Mouse (Mus musculus): ENCODE data around the gene Birc6. TPM values are rescaled to one million over a fixed set of nuclear protein-coding genes. Genes with fewer than 3 reads are reported as not detected.
"Not testable (repeated sequence)": the region's sequence is repeated elsewhere in the genome, so short reads cannot be mapped to it uniquely, and the experiment has no call there.

Gene Birc6
- total RNA-seq, 4 experiments from 2014 or later: 113 to 132 (median 117) TPM

DNA sequence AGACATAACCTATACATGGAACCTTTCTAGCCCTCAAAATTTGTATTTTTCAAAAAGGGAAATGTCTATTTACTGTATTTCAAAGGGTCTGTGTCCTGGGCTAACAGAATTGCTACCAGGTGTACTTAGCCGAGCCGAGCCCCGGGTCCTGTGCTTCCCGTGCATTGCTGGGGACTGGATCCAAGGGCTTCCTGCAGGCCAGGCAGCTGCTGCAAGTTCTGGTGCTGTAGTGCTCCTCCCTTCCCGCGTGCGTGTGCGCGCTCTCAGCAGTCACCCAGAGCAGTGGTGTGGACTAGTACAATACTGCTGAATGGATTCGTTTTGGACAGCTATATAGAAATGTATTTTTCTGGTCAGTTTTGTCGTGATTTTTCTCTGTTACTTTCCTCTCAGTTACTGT is 31.8 kb downstream of the Birc6 start:
- DNase-seq (ENCODE audit: low spot score in 2 of 2): no peak

DNA sequence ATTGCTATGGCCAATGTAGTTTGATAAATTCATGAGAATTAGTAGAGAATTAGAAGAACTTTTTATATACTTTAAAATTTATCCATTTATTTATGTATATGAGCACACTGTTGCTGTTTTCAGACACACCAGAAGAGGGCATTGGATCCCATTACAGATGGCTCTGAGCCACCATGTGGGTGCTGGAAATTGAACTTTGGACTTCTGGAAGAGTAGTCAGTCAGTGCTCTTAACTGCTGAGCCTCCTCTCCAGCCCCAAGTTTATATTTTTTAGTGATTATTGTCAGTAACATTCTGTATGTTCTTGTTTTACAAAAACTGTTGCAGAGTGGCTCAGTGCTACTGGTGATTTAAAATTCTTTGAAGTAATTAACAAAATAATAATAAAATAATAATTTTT is 36.1 kb downstream of the Birc6 start:
- DNase-seq (ENCODE audit: low spot score in 2 of 2): no peak

DNA sequence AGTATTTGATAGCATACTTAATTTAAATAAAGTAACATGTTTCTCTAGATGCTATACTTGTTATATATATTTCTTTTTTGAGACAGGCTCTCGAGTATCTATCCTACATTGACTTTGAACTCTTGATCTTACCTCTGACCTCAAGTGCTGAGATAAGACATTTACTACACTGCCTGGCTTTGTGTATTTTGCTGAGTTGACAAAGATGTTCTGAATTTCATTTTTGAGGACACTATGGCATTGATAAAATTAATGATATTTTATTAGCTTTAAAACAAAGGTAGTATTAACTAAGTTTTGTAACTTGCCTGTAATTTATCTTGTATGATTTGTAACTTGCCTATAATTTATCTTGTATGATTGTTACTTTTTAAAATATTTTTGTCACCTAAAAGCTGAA is 41.1 kb downstream of the Birc6 start:
- no peak for DNase-seq (ENCODE audit: low spot score in 2 of 2)

DNA sequence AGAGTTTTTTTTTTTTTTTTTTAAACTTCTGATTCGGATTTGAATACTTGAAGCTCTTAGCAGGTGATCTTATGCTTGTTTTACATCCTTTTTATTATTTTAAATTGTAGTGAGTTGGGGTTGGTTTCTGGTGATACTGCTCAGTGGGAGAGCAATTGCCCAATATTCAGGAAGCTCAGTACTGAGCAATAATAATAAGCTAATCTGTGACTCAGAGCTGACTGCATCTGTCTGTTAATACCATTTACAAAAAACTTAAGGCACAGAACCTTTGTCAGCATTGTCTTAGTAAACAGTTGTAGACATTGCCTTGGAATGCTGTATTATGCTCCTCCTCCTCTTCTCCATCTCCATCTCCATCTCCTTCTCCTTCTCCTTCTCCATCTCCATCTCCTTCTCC is 42.5 kb downstream of the Birc6 start:
- DNase-seq (ENCODE audit: low spot score in 2 of 2): no peak

DNA sequence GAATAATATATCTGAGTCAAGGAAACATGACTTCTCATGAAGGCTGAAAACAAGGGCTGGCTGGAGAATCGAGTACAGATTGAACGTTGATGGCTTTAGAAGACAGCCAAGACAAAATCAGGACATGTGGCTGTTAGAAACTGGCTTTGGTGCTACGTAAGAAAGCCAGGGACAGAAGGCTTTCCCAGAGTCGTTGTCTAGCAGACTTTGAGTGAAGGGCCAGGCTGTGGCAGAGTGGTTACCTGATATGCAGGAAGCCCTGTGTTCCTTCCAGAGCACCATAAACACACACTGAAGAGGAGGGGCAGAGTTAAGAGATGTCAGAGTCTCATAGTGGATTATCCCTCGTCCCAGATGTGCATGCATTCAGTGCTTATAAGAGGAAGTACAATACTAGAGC is 49.1 kb downstream of the Birc6 start:
- no peak for DNase-seq (ENCODE audit: low spot score in 2 of 2)

DNA sequence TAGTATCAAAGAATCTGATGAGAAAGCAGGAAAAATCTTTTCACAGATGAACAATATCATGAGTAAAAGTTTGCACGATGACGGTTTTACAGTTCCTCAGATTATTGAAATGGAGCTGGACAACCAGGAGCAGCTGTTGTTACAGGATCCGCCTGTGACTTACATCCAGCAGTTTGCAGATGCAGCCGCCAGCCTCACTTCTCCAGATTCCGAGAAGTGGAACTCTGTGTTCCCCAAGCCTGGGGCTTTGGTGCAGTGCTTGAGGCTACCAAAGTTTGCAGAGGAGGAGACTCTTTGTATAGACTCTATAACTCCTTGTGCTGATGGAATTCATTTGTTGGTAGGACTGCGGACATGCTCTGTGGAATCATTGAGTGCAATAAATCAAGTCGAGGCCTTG is 51.5 kb downstream of the Birc6 start:
- no peak for DNase-seq (ENCODE audit: low spot score in 2 of 2)

DNA sequence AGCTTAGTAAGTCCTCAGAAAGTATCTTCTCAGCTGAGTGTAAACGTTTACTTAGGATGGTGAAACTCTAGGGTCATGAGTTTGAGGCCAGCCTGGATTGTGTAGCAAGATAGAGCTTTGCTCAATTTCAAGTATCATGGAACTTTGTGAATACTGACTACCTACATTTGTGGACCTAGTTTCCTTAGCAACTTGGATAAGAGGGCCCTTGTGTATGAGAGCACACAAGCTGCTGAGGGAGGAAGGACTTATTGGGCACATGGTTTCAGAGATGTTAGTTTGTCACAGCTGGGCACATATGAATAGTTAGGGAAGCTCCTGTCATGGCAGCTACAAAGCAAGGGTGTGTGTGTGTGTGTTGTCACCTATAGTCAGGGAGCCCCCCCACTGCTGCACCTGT is 52.6 kb downstream of the Birc6 start:
- DNase-seq (ENCODE audit: low spot score in 2 of 2): no peak

DNA sequence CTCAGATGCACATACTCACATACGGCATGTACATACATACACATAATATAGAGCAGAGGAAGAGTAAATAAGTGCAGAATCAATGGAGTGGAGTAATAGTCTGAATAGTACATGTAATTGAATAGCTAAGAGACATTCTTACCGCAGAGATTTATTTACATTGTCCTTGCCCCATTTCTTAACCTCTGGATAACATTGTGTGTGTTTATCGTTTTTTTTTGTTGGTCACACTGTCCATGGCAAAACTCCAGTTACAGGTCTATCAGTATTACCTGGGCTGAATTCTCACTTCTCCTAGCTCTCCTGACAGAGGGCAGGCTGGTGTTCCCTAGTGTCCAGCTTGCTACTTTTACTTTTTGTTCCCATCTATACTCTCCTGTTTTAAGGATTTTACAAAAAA is 58.7 kb downstream of the Birc6 start:
- DNase-seq (ENCODE audit: low spot score in 2 of 2): no peak

DNA sequence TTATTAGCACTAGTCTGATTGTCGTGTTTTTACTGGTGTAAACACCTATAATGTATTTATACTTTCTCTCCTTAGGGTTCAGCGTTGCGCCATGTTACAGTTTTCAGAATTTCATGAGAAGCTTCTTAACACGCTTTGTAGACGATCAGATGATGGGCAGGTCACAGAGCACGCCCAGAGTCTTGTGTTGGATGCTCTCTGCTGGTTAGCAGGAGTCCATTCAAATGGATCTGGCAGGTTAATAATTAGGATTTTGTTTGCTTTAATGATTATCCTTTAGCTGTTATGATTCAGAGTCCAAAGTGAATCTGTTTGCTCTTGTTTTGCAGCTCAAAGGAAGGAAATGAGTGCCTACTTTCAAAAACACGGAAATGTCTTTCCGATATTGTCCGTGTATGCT is 70.8 kb downstream of the Birc6 start:
- DNase-seq (ENCODE audit: low spot score in 2 of 2): no peak

DNA sequence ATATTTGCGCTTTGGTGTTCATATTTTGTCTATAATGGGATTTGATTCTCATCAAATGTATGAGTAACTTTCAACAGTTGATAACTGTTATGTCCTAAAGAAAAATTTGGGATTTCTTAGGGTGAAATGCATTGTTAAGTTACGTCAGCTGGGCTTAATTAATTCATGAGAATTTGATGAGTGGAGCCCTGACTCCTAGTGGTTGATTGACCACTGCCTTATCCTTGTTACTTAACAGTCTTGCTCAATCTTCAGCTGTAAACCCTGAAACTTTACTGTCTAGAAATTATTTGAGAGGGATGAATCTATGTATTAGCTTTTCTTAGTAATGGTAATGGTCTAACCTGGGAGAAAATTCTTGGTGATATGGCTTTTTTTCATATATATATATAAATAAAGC is 71.3 kb downstream of the Birc6 start:
- no peak for DNase-seq (ENCODE audit: low spot score in 2 of 2)

DNA sequence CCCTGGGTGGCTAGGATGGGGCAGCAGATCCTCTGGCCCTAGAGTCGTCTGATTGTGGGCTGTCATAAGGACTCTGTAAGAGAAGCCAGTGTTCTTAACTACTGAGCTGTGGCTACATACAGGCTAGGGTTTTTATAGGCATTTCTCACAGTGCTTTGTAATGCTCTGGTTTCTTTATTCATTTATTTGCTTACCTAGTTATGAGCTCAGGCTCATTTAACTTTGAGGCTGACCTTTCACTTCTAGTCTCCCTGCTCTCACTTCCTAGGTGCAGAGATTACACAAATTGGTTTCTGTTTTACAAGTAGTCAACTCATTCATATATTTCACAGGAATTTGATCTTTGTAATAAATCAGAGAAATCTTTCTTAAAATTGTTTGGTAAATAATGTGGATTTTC is 73.1 kb downstream of the Birc6 start:
- DNase-seq (ENCODE audit: low spot score in 2 of 2): no peak

DNA sequence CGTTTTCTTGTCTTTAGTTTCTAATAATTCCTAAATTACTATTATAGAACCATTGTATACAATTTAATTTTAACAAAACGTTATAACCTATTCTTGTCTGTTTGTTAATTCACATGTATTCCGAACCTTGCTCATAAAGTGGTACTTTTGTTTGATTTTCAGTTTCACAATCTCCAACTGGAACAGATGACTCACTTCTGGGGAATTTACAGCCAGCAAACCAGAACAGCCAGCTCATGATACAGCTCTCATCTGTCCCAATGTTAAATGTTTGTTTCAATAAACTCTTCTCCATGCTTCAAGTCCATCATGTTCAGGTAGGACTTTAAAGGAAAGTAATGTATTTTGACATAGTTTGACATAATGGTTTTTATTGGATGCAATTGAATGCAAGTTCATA is 102.7 kb downstream of the Birc6 start:
- DNase-seq (ENCODE audit: low spot score in 2 of 2): no peak

DNA sequence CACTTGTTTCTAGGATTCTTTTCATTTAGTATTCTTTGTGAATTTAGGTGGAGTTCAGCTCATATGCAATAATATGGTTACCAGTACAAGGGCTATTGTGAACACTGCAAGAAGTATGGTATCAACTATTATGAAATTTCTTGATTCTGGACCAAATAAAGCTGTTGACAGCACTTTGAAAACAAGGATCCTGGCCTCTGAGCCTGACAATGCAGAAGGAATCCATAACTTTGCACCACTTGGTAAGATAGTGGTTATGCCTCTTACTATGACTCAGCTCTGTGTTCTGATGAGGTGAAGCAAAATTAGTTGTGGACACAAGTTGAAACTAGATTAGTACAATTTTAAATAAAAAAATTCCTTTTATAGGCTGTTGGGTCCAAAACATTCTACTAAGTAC is 114.3 kb downstream of the Birc6 start:
- no peak for DNase-seq (ENCODE audit: low spot score in 2 of 2)

DNA sequence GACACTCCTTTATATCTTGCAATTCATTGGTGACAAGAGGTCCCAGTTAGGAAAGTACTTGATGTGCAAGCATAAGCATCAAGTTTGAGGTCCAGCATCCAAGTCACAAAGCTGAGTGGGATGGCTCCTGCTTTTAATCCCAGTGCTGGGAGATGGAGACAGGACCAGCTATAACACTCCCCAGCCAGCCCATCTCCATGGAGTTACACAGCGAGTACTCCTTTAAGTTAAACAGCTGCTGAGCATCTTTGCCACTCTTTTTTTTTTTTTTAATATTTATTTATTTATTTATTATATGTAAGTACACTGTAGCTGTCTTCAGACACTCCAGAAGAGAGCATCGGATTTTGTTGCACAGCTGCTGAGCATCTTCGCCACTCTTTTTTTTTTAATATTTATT is 130.3 kb downstream of the Birc6 start:
- no peak for DNase-seq (ENCODE audit: low spot score in 2 of 2)

DNA sequence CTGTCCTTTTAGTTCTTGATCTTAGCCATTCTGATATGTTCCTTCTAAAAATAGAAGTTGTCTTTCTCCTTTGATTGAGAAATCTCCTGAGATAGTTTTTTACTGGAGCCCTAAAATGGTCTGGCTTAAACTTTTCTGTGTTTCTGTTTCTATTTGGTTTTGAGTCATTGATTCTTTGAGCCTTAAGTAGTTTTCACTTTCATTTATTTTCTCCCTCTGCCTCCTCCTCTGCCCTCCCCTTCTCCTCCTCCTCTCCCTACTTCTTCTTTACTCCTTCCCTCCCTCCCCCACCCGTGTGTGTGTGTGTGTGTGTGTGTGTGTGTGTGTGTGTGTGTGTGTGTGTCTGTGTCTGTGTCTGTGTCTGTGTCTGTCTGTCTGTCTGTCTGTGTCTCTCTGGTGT is 139.9 kb downstream of the Birc6 start:
- DNase-seq (ENCODE audit: low spot score in 2 of 2): no peak

DNA sequence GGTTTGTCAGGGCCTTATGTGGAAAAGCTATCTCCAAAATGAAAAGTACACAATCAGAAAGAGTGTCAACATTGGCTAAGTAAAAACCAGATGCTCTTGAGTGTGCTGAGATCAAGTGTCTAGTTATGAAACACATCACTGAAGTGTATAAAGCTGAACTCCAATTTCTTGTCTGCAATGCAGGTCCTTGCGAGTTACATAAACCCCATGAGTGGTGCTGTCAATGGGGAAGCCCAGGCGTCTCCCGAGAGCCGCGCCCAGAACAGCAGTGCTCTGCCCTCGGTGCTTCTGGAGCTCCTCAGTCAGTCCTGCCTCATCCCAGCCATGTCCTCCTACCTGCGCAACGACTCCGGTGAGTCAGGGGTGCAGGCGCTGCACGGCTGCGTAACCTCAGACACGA is 141.9 kb downstream of the Birc6 start:
- no peak for DNase-seq (ENCODE audit: low spot score in 2 of 2)

DNA sequence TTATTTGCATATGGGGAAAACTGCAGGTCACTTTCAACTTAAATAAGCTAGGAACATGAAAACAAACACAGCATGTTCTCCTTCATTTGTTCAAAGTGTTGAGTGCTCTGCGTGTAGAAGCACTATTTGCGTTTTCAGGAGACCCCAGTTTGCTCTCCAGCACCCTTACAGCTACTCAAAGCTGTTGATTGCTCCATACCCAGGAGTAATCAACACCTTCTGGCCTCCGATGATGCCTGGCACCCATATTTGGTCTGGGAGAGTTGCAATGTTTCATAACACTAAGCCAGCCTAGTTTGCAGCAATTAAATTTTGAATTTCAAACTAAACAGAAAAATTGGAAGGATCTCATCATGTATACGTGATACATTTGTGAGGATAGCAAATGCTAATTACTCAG is 144.4 kb downstream of the Birc6 start:
- DNase-seq (ENCODE audit: low spot score in 2 of 2): no peak

DNA sequence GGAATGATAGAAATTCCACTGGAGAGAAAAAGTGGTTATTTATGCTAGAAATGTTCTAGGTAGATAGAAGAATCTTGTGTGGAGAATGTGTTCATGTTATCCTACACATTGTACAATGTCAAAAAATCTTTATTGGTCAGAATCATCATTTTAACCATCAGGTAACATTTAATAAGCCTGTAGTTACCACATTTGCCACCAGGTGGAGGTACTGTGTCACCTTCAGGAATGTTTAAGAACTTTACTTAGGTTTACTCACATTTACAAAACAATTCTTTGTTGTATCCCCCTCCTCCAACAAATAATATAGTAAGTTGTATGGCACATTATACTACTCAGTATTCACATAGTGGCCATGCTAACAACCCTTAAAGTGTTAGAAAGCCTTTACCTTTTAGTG is 145.2 kb downstream of the Birc6 start:
- DNase-seq (ENCODE audit: low spot score in 2 of 2): no peak

DNA sequence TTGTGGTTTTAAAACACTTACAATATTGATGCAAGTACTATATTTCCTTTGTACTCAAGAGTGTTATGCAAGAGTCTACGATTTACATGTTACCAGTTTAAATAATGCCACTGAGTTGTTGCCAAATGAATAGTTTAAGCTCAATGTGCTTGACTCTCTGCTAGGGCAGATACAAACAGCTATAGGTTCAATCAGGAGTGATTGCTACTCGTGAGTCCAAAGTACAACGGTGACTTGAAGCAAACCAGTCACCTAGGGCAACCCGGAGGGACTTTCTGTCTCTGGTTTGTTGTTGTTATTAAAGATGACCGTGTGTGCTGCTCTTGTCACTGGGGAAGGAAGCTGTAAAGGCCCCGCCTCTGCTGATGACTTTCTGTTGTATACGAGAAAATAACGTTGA is 150.0 kb downstream of the Birc6 start:
- DNase-seq (ENCODE audit: low spot score in 2 of 2): no peak

DNA sequence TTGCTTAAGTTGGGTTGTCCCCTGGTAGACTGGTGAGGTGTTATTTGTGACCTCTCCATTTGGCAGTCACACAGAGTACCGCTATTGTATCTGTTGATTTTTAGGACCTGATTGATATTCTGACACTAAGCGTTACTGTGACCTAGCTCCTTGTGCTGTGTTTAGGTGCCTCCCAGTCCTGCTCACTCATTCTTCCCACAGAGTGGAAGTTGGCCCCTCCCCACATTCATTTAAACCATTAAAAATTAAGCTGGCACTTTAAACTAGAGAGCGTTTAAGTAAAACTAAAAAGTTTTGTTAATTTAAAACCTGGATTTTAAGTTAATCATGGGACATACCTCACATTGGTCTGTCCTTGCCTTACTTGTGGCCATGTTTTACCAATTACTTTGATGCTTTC is 156.8 kb downstream of the Birc6 start:
- no peak for DNase-seq (ENCODE audit: low spot score in 2 of 2)

DNA sequence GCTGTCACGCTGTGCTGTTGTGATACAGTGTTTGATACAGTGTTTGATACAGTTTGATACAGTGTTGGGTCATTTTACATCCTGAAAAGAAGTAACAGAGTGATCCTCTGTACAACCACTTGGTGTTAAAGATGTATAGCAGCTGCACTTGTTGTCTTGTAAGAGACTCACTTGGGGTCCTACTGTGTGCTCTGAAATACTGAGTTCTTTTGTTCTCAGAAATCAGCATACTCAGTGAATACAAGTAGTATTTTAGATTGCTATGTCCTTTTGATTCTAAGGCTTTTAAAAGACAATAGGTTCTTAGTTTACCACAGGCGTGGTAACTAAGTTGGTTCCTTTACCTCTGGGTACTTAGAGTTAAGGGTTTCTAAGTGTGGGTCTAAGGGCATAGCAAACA is 160.5 kb downstream of the Birc6 start:
- DNase-seq (ENCODE audit: low spot score in 2 of 2): no peak

DNA sequence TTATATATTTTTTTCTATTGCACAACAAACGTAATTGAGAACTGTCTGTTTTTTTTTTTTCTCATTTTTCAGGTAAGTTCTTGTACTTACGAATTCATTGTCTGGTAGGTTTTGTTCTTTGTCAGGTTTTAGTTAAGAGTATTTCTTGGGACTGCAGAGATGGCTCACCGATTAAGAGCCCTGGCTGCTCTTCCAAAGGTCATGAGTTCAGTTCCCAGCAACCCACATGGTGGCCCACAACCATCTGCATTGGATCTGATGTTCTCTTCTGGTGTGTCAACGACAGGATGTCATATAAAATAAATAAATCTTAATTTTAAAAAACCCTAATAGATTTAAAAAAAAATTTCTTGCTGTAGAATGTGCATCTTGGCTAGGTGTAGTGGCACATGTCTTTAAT is 161.3 kb downstream of the Birc6 start:
- no peak for DNase-seq (ENCODE audit: low spot score in 2 of 2)

DNA sequence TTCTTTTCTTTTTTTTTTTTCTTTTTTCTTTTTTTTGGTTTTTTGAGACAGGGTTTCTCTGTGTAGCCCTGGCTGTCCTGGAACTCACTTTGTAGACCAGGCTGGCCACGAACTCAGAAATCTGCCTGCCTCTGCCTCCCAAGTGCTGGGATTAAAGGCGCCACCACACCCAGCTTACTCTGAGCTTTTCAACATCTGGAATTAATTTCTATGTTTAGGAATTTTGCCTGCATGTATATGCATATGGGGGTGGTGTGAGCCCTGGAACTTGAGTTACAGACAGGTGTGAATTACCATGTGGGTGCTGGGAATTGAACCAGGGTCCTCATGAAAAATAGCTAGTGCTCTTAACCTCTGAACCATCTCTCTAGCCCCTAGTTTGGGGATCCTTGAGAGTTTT is 173.6 kb downstream of the Birc6 start:
- not testable (repeated sequence) for DNase-seq (ENCODE audit: low spot score in 2 of 2)

DNA sequence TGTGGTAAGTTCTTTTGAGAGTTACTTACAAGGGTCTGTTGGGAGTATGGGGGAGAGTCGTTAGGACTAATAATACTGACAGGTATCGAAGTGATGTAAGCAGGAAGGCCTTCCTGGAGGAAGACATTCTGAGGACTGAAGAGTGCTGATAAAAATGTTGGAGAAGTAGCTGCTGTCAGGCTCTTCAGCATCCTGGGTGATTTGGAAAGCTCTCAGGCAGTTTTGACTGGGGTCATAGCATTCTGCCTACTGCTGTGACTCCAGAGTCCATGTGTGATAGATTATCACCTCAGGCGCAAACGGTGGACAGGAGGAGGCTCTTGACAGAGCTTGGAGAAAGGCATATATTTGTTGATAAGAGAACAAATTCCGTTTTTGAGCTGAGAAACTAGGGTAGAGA is 177.4 kb downstream of the Birc6 start:
- DNase-seq (ENCODE audit: low spot score in 2 of 2): no peak

DNA sequence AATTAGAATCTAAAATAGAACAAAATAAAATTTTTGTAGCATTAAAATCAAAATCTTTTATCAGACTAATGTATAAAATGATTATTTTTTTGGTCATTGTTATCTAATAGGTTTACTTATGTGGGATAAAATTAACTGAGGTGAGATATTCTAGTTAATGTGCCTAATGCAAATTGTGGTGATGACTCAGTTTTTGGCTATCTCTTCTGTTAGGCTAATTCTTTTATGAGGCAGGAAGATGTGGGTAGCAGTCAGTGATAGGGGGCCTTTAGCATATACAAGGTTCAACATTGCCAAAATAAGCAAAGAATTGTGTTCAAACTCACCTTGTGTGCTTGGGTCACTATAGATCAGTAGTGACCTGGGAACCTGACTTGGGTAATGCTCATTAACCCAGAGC is 178.5 kb downstream of the Birc6 start:
- no peak for DNase-seq (ENCODE audit: low spot score in 2 of 2)

Data from layer of hippocampus, adult 8-10 months (tissue).